Mouse (Mus musculus) ES-Bruce4 (cell line): ENCODE measurements around the gene Maml3. TPM values are rescaled to one million over a fixed set of nuclear protein-coding genes. Genes with fewer than 3 reads are reported as not detected.

Experiments used
- H3K27ac ChIP-seq: 2 replicates; pipeline ENCODE4 v1.5.1; 2012; ENCODE audit warnings: low read length, inconsistent platforms; ENCODE audit not compliant: insufficient read depth
- H3K27me3 ChIP-seq: 2 replicates; pipeline ENCODE4 v1.6.1; 2012; ENCODE audit warnings: mild to moderate bottlenecking, low read length, inconsistent platforms; ENCODE audit not compliant: control insufficient read depth, poor library complexity, insufficient read depth, severe bottlenecking
- H3K36me3 ChIP-seq: 2 replicates; pipeline ENCODE4 v1.6.1; 2012; ENCODE audit warnings: inconsistent platforms, mild to moderate bottlenecking, low read length, moderate library complexity; ENCODE audit not compliant: control insufficient read depth, poor library complexity, insufficient read depth, severe bottlenecking
- H3K4me1 ChIP-seq: one replicate; pipeline ENCODE4 v1.8.1; 2011; ENCODE audit warnings: low read length; ENCODE audit not compliant: control insufficient read depth, insufficient read depth
- H3K4me3 ChIP-seq: 2 replicates; pipeline ENCODE4 v1.5.1; 2011; ENCODE audit warnings: low read depth, mild to moderate bottlenecking, low read length
- H3K9ac ChIP-seq: 2 replicates; pipeline ENCODE4 v1.6.1; 2012; ENCODE audit warnings: low read depth, mild to moderate bottlenecking, inconsistent platforms; ENCODE audit not compliant: poor library complexity, severe bottlenecking
- H3K9me3 ChIP-seq: replicated peaks from 2 replicates; pipeline ENCODE4 v1.6.1; 2012; ENCODE audit warnings: mild to moderate bottlenecking, low read length, inconsistent platforms; ENCODE audit not compliant: control insufficient read depth, poor library complexity, insufficient read depth, severe bottlenecking
- CTCF ChIP-seq: IDR thresholded peaks from one replicate; pipeline ENCODE4 v1.8.1; 2011; ENCODE audit warnings: low read depth, low read length
- EP300 ChIP-seq: IDR thresholded peaks from 2 replicates; pipeline ENCODE4 v1.6.1; 2011; ENCODE audit warnings: low read depth, low read length; ENCODE audit not compliant: insufficient read depth
- POLR2A ChIP-seq: IDR thresholded peaks from one replicate; pipeline ENCODE4 v1.8.1; 2011; ENCODE audit warnings: low read length; ENCODE audit not compliant: insufficient read depth
- polyA plus RNA-seq: library from polyadenylated mRNA; stranded (reverse); fragments of >200 nt; gene quantifications from 2 replicates; pipeline ENCODE4 v1.2.4, GENCODE M21; 2011; ENCODE audit warnings: low read depth; ENCODE audit not compliant: missing spikeins, insufficient read depth, insufficient read length

The Maml3 gene
- polyA plus RNA-seq, 1 experiment = 5.7 TPM

- no peak for TF ChIP-seq CTCF
- TF ChIP-seq POLR2A = no peak
- TF ChIP-seq EP300 = no peak
- no peaks in the 10 kb centered on the region for H3K4me1 ChIP-seq
- no peaks in the 10 kb centered on the region for H3K9me3 ChIP-seq
- H3K27ac ChIP-seq = no peak overlapping the region
- H3K9ac ChIP-seq = no peak overlapping the region
- H3K27me3 ChIP-seq = no peaks in the 10 kb centered on the region
- H3K36me3 ChIP-seq = no peaks in the 10 kb centered on the region
- no peak overlapping the region for H3K4me3 ChIP-seq
Observed at GRCm38 (mm10) chr3:51868857-51869256, 236.0 kb downstream of the Maml3 start.

GRCm38 (mm10) chr3:51866446-51866845 is 238.4 kb downstream of the Maml3 start:
- no peak overlapping the region for H3K27ac ChIP-seq
- H3K9ac ChIP-seq = no peak overlapping the region
- H3K27me3 ChIP-seq = no peaks in the 10 kb centered on the region
- H3K36me3 ChIP-seq = no peaks in the 10 kb centered on the region
- H3K4me3 ChIP-seq = no peak overlapping the region
- TF ChIP-seq POLR2A (no peak), EP300 (no peak), CTCF (no peak)
- no peaks in the 10 kb centered on the region for H3K9me3 ChIP-seq
- H3K4me1 ChIP-seq = no peaks in the 10 kb centered on the region

- H3K9me3 ChIP-seq = no peaks in the 10 kb centered on the region
- H3K27me3 ChIP-seq = no peaks in the 10 kb centered on the region; the same call in 1 of the 2 replicates
- no peak overlapping the region for H3K27ac ChIP-seq
- TF ChIP-seq POLR2A (no peak), EP300 (no peak), CTCF (no peak)
- no peak overlapping the region for H3K4me3 ChIP-seq
- H3K4me1 ChIP-seq = no peaks in the 10 kb centered on the region
- no peak overlapping the region for H3K9ac ChIP-seq
- H3K36me3 ChIP-seq = no peaks in the 10 kb centered on the region
Observed at GRCm38 (mm10) chr3:51861631-51862030, 243.2 kb downstream of the Maml3 start.

GRCm38 (mm10) chr3:51860458-51860857 is 244.4 kb downstream of the Maml3 start:
- H3K27ac ChIP-seq = no peak overlapping the region
- no peak overlapping the region for H3K9ac ChIP-seq
- H3K36me3 ChIP-seq = no peaks in the 10 kb centered on the region
- no peak for TF ChIP-seq POLR2A
- TF ChIP-seq CTCF = no peak
- TF ChIP-seq EP300 = no peak
- no peaks in the 10 kb centered on the region for H3K9me3 ChIP-seq
- H3K4me1 ChIP-seq = no peaks in the 10 kb centered on the region
- no peaks in the 10 kb centered on the region; the same call in 1 of the 2 replicates for H3K27me3 ChIP-seq
- no peak overlapping the region for H3K4me3 ChIP-seq

- H3K9me3 ChIP-seq = no peaks in the 10 kb centered on the region
- H3K36me3 ChIP-seq = no peaks in the 10 kb centered on the region
- no peak overlapping the region for H3K27ac ChIP-seq
- H3K4me3 ChIP-seq = no peak overlapping the region
- H3K27me3 ChIP-seq = no peaks in the 10 kb centered on the region; the same call in 1 of the 2 replicates
- no peaks in the 10 kb centered on the region for H3K4me1 ChIP-seq
- TF ChIP-seq POLR2A (no peak), EP300 (no peak), CTCF (no peak)
- H3K9ac ChIP-seq = no peak overlapping the region
Observed at GRCm38 (mm10) chr3:51859208-51859607, 245.7 kb downstream of the Maml3 start.

GRCm38 (mm10) chr3:51854152-51854551 is 250.7 kb downstream of the Maml3 start:
- Histone ChIP-seq H3K4me1 (no peaks in the 10 kb centered on the region), H3K4me3 (no peak overlapping the region), H3K27ac (no peak overlapping the region), H3K27me3 (no peaks in the 10 kb centered on the region), H3K9ac (no peak overlapping the region), H3K9me3 (no peaks in the 10 kb centered on the region), H3K36me3 (no peaks in the 10 kb centered on the region)
- TF ChIP-seq CTCF = no peak
- no peak for TF ChIP-seq EP300
- no peak for TF ChIP-seq POLR2A
